Mouse (Mus musculus) heart, embryonic 13.5 days (tissue): ENCODE results near the gene Cox10. TPM values are rescaled to one million over a fixed set of nuclear protein-coding genes. Genes with fewer than 3 reads are reported as not detected.
A peak's percentile ranks its signal among the peaks of the same experiment; 100 is the strongest.

Experiments used
- ATAC-seq: fragments of 200-750 bp; cut with Nextera tagmentation; 2 replicates; pipeline ENCODE4 v1.8.0; 2017; ENCODE audit warnings: moderate TSS enrichment; ENCODE audit not compliant: insufficient number of reproducible peaks, low FRiP score, low TSS enrichment; ENCODE audit errors: extremely low read depth
- H3K27ac ChIP-seq: fragments of 300-500 bp; sonication (generic); replicated peaks from 2 replicates; pipeline ENCODE4 v1.5.1; 2015; ENCODE audit warnings: moderate library complexity, mild to moderate bottlenecking, inconsistent platforms
- H3K27me3 ChIP-seq: fragments of 300-500 bp; sonication (generic); replicated peaks from 2 replicates; pipeline ENCODE4 v1.6.1; 2015; ENCODE audit warnings: mild to moderate bottlenecking, inconsistent platforms
- H3K36me3 ChIP-seq: fragments of 300-500 bp; sonication (generic); 2 replicates; pipeline ENCODE4 v1.6.1; 2015; ENCODE audit warnings: mild to moderate bottlenecking, inconsistent platforms
- H3K4me1 ChIP-seq: fragments of 300-500 bp; sonication (generic); 2 replicates; pipeline ENCODE4 v1.6.1; 2015; ENCODE audit warnings: inconsistent platforms
- H3K4me2 ChIP-seq: fragments of 300-500 bp; sonication (generic); 2 replicates; pipeline ENCODE4 v1.6.1; 2015; ENCODE audit warnings: inconsistent platforms, mild to moderate bottlenecking, moderate library complexity
- H3K4me3 ChIP-seq: fragments of 300-500 bp; sonication (generic); 2 replicates; pipeline ENCODE4 v1.5.1; 2015; ENCODE audit warnings: moderate library complexity, mild to moderate bottlenecking, inconsistent platforms
- H3K9ac ChIP-seq: fragments of 300-500 bp; sonication (generic); 2 replicates; pipeline ENCODE4 v1.6.1; 2015; ENCODE audit warnings: inconsistent platforms, mild to moderate bottlenecking, moderate library complexity
- H3K9me3 ChIP-seq: fragments of 300-500 bp; sonication (generic); 2 replicates; pipeline ENCODE4 v1.6.1; 2016; ENCODE audit warnings: inconsistent platforms
- WGBS: fragments of 180-500 bp; shearing (Covaris S2); methylation state at CpG from one replicate; pipeline ENCODE4 v1.1.7; 2015; ENCODE audit warnings: mixed read lengths; 5-methylcytosine and 5-hydroxymethylcytosine counted together
- polyA plus RNA-seq: library from polyadenylated mRNA; unstranded; fragments of >200 nt; fragmentation: Nextera tagmentation; extraction: Ambion mirVana; gene quantifications from 2 replicates; pipeline ENCODE4 v1.2.1, GENCODE M21; 2015

The Cox10 gene
- polyA plus RNA-seq, 1 experiment from 2014 or later, result 32.9 TPM

- Histone ChIP-seq H3K4me1 (peaks cover 50% of the 10 kb centered on the region), H3K9ac (no peak overlapping the region), H3K27ac (peak overlapping the region; percentile 34; the same call in 1 of the 2 replicates), H3K36me3 (no peaks in the 10 kb centered on the region), H3K27me3 (no peaks in the 10 kb centered on the region), H3K9me3 (no peaks in the 10 kb centered on the region), H3K4me3 (no peak overlapping the region), H3K4me2 (no peak overlapping the region)
- 71% methylated on average over 6 of the region's 6 CpGs for WGBS
- no peak for ATAC-seq
These were observed 79.8 kb downstream of the Cox10 start for GRCm38 (mm10) chr11:63999431-63999830.

GRCm38 (mm10) chr11:63991958-63992357 is 87.3 kb downstream of the Cox10 start:
- no peak overlapping the region for H3K4me2 ChIP-seq
- no peaks in the 10 kb centered on the region for H3K27me3 ChIP-seq
- WGBS, result 72% methylated on average over 8 of the region's 8 CpGs
- H3K36me3 ChIP-seq, result no peaks in the 10 kb centered on the region
- H3K9ac ChIP-seq, result no peak overlapping the region
- no peak overlapping the region for H3K27ac ChIP-seq
- H3K4me1 ChIP-seq, result peaks cover 6% of the 10 kb centered on the region; the same call in 1 of the 2 replicates
- H3K9me3 ChIP-seq, result no peaks in the 10 kb centered on the region
- no peak for ATAC-seq
- H3K4me3 ChIP-seq, result no peak overlapping the region

GRCm38 (mm10) chr11:63990759-63991158 is 88.5 kb downstream of the Cox10 start:
- Histone ChIP-seq H3K4me3 (no peak overlapping the region), H3K9ac (no peak overlapping the region), H3K4me1 (peaks cover 10% of the 10 kb centered on the region), H3K36me3 (no peaks in the 10 kb centered on the region), H3K27ac (no peak overlapping the region), H3K4me2 (no peak overlapping the region), H3K27me3 (no peaks in the 10 kb centered on the region), H3K9me3 (no peaks in the 10 kb centered on the region)
- 84% methylated on average over 7 of the region's 7 CpGs for WGBS
- ATAC-seq, result no peak

- WGBS, result 90% methylated on average over 8 of the region's 8 CpGs
- H3K27ac ChIP-seq, result no peak overlapping the region; the same call in 1 of the 2 replicates
- no peaks in the 10 kb centered on the region for H3K36me3 ChIP-seq
- no peaks in the 10 kb centered on the region for H3K9me3 ChIP-seq
- no peak overlapping the region for H3K4me2 ChIP-seq
- H3K9ac ChIP-seq, result no peak overlapping the region
- ATAC-seq, result no peak
- no peaks in the 10 kb centered on the region for H3K27me3 ChIP-seq
- H3K4me3 ChIP-seq, result no peak overlapping the region
- peaks cover 14% of the 10 kb centered on the region for H3K4me1 ChIP-seq
These were observed 89.0 kb downstream of the Cox10 start for GRCm38 (mm10) chr11:63990311-63990710.

- H3K27ac ChIP-seq, result peak overlapping the region; percentile 59
- ATAC-seq, result no peak
These were observed 90.0 kb downstream of the Cox10 start for GRCm38 (mm10) chr11:63988991-63989860.

GRCm38 (mm10) chr11:63988031-63988665 is 91.1 kb downstream of the Cox10 start:
- no peak for ATAC-seq
- Histone ChIP-seq H3K4me3 (no peak overlapping the region), H3K4me2 (no peak overlapping the region), H3K9me3 (no peaks in the 10 kb centered on the region), H3K9ac (no peak overlapping the region), H3K27me3 (no peaks in the 10 kb centered on the region), H3K4me1 (peaks cover 15% of the 10 kb centered on the region), H3K27ac (peak overlapping the region; percentile 59), H3K36me3 (no peaks in the 10 kb centered on the region)
- 60% methylated on average over 3 of the region's 3 CpGs for WGBS

More at GRCm38 (mm10) chr11:63988991-63989860, 90.0 kb downstream of the Cox10 start:
- H3K4me3 ChIP-seq, result no peak overlapping the region
- no peaks in the 10 kb centered on the region for H3K36me3 ChIP-seq
- H3K27me3 ChIP-seq, result no peaks in the 10 kb centered on the region
- no peaks in the 10 kb centered on the region for H3K9me3 ChIP-seq
- peaks cover 15% of the 10 kb centered on the region for H3K4me1 ChIP-seq
- no peak overlapping the region for H3K4me2 ChIP-seq
- 56% methylated on average over 9 of the region's 9 CpGs for WGBS
- H3K9ac ChIP-seq, result no peak overlapping the region

GRCm38 (mm10) chr11:63986710-63987109 is 92.6 kb downstream of the Cox10 start:
- Histone ChIP-seq H3K4me2 (no peak overlapping the region), H3K9ac (no peak overlapping the region), H3K27me3 (no peaks in the 10 kb centered on the region), H3K4me1 (peaks cover 15% of the 10 kb centered on the region), H3K36me3 (no peaks in the 10 kb centered on the region), H3K9me3 (no peaks in the 10 kb centered on the region), H3K4me3 (no peak overlapping the region), H3K27ac (no peak overlapping the region)
- WGBS, result 77% methylated on average over 4 of the region's 4 CpGs
- no peak for ATAC-seq

GRCm38 (mm10) chr11:63985481-63985880 is 93.8 kb downstream of the Cox10 start:
- H3K9me3 ChIP-seq, result no peaks in the 10 kb centered on the region
- H3K9ac ChIP-seq, result no peak overlapping the region
- H3K36me3 ChIP-seq, result no peaks in the 10 kb centered on the region
- WGBS, result 50% methylated on average over 6 of the region's 6 CpGs
- no peak overlapping the region for H3K27ac ChIP-seq
- no peaks in the 10 kb centered on the region for H3K27me3 ChIP-seq
- peaks cover 21% of the 10 kb centered on the region for H3K4me1 ChIP-seq
- no peak overlapping the region for H3K4me2 ChIP-seq
- ATAC-seq, result no peak
- H3K4me3 ChIP-seq, result no peak overlapping the region

- 74% methylated on average over 6 of the region's 6 CpGs for whole genome bisulfite sequencing
- Histone ChIP-seq H3K9ac (no peak overlapping the region), H3K4me2 (no peak overlapping the region), H3K36me3 (no peaks in the 10 kb centered on the region), H3K27ac (no peak overlapping the region), H3K4me3 (no peak overlapping the region), H3K4me1 (peaks cover 23% of the 10 kb centered on the region), H3K27me3 (no peaks in the 10 kb centered on the region), H3K9me3 (no peaks in the 10 kb centered on the region)
- no peak for ATAC-seq
These were observed 94.6 kb downstream of the Cox10 start for GRCm38 (mm10) chr11:63984622-63985168.

GRCm38 (mm10) chr11:63977741-63978140 is 101.5 kb downstream of the Cox10 start:
- Histone ChIP-seq H3K9ac (no peak overlapping the region), H3K4me2 (no peak overlapping the region), H3K9me3 (no peaks in the 10 kb centered on the region), H3K4me3 (no peak overlapping the region), H3K36me3 (peaks cover 30% of the 10 kb centered on the region), H3K27me3 (no peaks in the 10 kb centered on the region), H3K27ac (no peak overlapping the region), H3K4me1 (peaks cover 23% of the 10 kb centered on the region)
- WGBS, result 60% methylated on average over 2 of the region's 2 CpGs
- ATAC-seq, result no peak

GRCm38 (mm10) chr11:63976775-63977174 is 102.5 kb downstream of the Cox10 start:
- no peak overlapping the region for H3K27ac ChIP-seq
- no peak overlapping the region for H3K9ac ChIP-seq
- H3K4me1 ChIP-seq, result peaks cover 23% of the 10 kb centered on the region
- no peak for ATAC-seq
- no peak overlapping the region for H3K4me2 ChIP-seq
- H3K9me3 ChIP-seq, result no peaks in the 10 kb centered on the region
- peaks cover 35% of the 10 kb centered on the region for H3K36me3 ChIP-seq
- WGBS, result 82% methylated on average over 2 of the region's 2 CpGs
- H3K27me3 ChIP-seq, result no peaks in the 10 kb centered on the region
- H3K4me3 ChIP-seq, result no peak overlapping the region
